Mouse (Mus musculus): Measurements from ENCODE around the gene Sel1l3. TPM values are rescaled to one million over a fixed set of nuclear protein-coding genes. Genes with fewer than 3 reads are reported as not detected.

The Sel1l3 gene
- polyA plus RNA-seq, 1 experiment from 2014 or later, result 2.7 TPM

DNA sequence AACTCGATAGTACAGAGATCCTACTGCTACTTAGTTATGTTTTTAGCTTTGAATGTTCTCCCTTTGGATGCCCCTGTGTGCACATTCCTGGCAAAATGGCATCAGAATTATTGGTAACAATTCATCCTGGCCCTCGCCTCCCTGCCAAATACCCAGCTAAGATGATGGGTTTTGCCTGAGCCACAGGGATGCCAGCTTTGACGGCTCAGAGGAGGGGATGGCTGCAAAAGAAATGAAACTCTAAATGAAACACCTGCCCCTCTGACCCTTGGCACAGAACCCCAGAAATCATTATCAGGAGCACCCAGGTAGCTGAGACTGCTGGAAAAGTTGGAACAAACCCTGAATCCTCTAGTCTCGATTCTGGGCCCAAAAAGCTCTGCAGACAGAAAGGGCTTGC, 54.1 kb downstream of the Sel1l3 start:
- Histone ChIP-seq H3K9ac (ENCODE audit: low read depth, low read length) (no peak overlapping the region), H3K4me3 (ENCODE audit: low read depth, low read length) (no peak overlapping the region), H3K27me3 (ENCODE audit: control insufficient read depth, insufficient read depth, low read length) (no peaks in the 10 kb centered on the region), H3K9me3 (ENCODE audit: control insufficient read depth, low read length) (no peaks in the 10 kb centered on the region), H3K4me1 (replicated peaks; ENCODE audit: control insufficient read depth, insufficient read depth, low read length) (no peaks in the 10 kb centered on the region), H3K4me2 (replicated peaks; ENCODE audit: low read depth, low read length) (no peak overlapping the region), H3K27ac (ENCODE audit: low read depth, low read length) (no peak overlapping the region), H3K36me3 (ENCODE audit: control insufficient read depth, insufficient read depth, low read length) (no peaks in the 10 kb centered on the region)
- DNase-seq (ENCODE audit: low spot score) (no peak), ATAC-seq (ENCODE audit: low FRiP score) (no peak)
- 89% methylated on average over 4 of the region's 4 CpGs for WGBS

DNA sequence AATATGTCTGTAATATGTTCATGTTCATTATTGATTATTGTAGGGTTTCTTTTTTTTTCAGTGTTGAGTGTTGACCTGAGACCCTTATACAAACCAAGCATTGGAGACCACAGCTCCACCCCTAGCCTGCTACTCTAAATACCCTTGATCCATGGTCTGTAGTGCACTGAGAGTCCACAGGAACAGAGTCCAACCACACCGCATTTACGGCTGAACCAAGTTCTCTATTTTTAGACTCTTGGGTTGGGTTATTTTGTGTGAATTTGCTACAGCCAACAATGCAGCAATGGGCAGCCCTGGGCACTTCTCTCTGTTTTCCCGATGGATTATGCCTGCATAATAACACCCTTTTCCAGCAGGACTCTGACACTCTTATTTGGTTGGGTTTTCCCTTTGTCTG, 54.6 kb downstream of the Sel1l3 start:
- Histone ChIP-seq H3K4me3 (ENCODE audit: low read depth, low read length) (no peak overlapping the region), H3K4me1 (replicated peaks; ENCODE audit: control insufficient read depth, insufficient read depth, low read length) (no peaks in the 10 kb centered on the region), H3K36me3 (ENCODE audit: control insufficient read depth, insufficient read depth, low read length) (no peaks in the 10 kb centered on the region), H3K27me3 (ENCODE audit: control insufficient read depth, insufficient read depth, low read length) (no peaks in the 10 kb centered on the region), H3K27ac (ENCODE audit: low read depth, low read length) (no peak overlapping the region), H3K4me2 (replicated peaks; ENCODE audit: low read depth, low read length) (no peak overlapping the region), H3K9ac (ENCODE audit: low read depth, low read length) (no peak overlapping the region), H3K9me3 (ENCODE audit: control insufficient read depth, low read length) (no peaks in the 10 kb centered on the region)
- ATAC-seq (ENCODE audit: low FRiP score) (no peak), DNase-seq (ENCODE audit: low spot score) (no peak)
- WGBS, result 92% methylated on average over 3 of the region's 3 CpGs

DNA sequence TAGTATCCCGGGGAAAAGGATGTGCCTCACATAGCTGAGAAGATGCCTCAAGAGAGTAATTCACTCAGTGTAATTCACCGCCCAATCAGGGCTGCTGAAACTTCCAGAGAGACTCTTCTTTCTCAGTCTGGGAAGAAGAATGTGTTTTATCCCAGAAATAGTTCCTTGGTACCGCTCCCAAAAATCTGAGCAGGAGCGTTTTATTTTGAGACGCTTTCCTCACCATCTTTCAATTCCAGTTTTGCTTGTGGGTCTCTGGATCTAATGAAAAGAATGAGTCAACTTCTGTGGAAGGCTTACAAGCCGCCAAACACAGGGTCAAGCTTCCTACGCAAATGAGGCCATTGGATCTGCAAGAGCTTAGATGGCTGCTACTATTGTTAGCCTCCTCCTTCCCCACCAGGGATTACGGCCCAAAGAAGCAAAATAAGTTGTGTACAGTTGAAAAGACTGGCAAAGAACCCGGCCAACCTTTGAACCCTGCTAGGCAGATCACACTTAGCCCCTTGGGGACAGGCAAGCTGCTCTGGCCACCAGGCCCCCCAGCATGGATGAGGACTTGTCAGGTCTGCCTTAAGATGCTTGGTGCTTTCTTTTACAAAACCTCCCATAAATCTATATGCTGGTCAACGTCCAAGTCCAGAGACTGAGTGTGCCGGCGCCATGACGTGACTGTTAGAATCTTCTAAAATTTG, 57.6 kb downstream of the Sel1l3 start:
- Histone ChIP-seq H3K27ac (ENCODE audit: low read depth, low read length) (no peak overlapping the region), H3K4me3 (ENCODE audit: low read depth, low read length) (no peak overlapping the region), H3K4me1 (replicated peaks; ENCODE audit: control insufficient read depth, insufficient read depth, low read length) (no peaks in the 10 kb centered on the region), H3K4me2 (replicated peaks; ENCODE audit: low read depth, low read length) (no peak overlapping the region), H3K36me3 (ENCODE audit: control insufficient read depth, insufficient read depth, low read length) (no peaks in the 10 kb centered on the region), H3K27me3 (ENCODE audit: control insufficient read depth, insufficient read depth, low read length) (no peaks in the 10 kb centered on the region), H3K9me3 (ENCODE audit: control insufficient read depth, low read length) (no peaks in the 10 kb centered on the region), H3K9ac (ENCODE audit: low read depth, low read length) (no peak overlapping the region)
- ATAC-seq (ENCODE audit: low FRiP score) (no peak), DNase-seq (ENCODE audit: low spot score) (no peak)
- WGBS, result 80% methylated on average over 13 of the region's 13 CpGs

DNA sequence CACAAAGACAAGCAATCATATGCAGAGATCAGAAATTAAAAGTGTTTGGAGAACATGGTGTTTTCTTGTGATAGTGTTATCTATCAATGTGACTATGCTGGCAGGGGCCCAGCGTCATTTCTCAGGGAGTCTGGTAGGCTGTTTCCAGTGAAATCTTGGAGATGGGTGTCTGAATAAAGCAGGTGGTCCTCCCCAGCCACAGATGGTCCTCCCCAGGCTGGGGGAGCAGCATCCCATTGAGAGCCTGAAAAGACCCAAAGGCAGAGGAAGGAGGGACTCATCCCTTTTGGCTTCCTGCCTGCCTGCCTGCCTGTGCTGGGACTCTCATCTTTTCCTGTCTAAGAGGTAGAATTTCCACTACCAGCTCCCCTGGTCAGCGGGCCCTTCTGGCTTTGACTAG, 59.2 kb downstream of the Sel1l3 start:
- Histone ChIP-seq H3K36me3 (ENCODE audit: control insufficient read depth, insufficient read depth, low read length) (no peaks in the 10 kb centered on the region), H3K27me3 (ENCODE audit: control insufficient read depth, insufficient read depth, low read length) (no peaks in the 10 kb centered on the region), H3K9me3 (ENCODE audit: control insufficient read depth, low read length) (no peaks in the 10 kb centered on the region), H3K4me1 (replicated peaks; ENCODE audit: control insufficient read depth, insufficient read depth, low read length) (no peaks in the 10 kb centered on the region), H3K27ac (ENCODE audit: low read depth, low read length) (no peak overlapping the region), H3K4me3 (ENCODE audit: low read depth, low read length) (no peak overlapping the region), H3K4me2 (replicated peaks; ENCODE audit: low read depth, low read length) (no peak overlapping the region), H3K9ac (ENCODE audit: low read depth, low read length) (no peak overlapping the region)
- 90% methylated on average over 2 of the region's 2 CpGs for WGBS
- DNase-seq (ENCODE audit: low spot score) (no peak), ATAC-seq (ENCODE audit: low FRiP score) (no peak)

DNA sequence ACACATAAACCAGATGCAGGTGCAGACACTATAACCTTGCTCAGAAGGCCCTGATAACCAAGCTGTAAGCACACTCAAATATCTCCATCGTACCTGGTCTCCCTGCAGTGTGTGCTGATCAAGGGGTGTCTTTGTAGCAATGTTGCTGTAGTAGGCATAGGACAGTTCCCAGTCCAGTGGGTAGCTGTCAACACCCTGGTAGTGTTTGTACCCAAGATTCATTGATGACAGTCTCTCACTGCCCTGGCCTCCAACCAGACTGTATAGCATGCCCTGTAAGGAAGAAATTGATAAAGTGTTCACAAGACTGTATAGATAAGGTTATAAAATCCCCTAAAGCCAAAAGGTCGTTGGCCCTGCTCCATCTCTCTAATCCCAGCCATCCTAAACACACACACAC, 59.6 kb downstream of the Sel1l3 start:
- ATAC-seq (ENCODE audit: low FRiP score) (no peak), DNase-seq (ENCODE audit: low spot score) (no peak)
- WGBS, result 93% methylated on average over 2 of the region's 2 CpGs
- no peak overlapping the region for H3K9ac ChIP-seq (ENCODE audit: low read depth, low read length)
- no peak overlapping the region for H3K4me2 ChIP-seq (replicated peaks; ENCODE audit: low read depth, low read length)
- no peaks in the 10 kb centered on the region for H3K4me1 ChIP-seq (replicated peaks; ENCODE audit: control insufficient read depth, insufficient read depth, low read length)
- H3K27me3 ChIP-seq (ENCODE audit: control insufficient read depth, insufficient read depth, low read length), result no peaks in the 10 kb centered on the region
- H3K36me3 ChIP-seq (ENCODE audit: control insufficient read depth, insufficient read depth, low read length), result no peaks in the 10 kb centered on the region
- no peak overlapping the region for H3K4me3 ChIP-seq (ENCODE audit: low read depth, low read length)
- no peaks in the 10 kb centered on the region for H3K9me3 ChIP-seq (ENCODE audit: control insufficient read depth, low read length)
- H3K27ac ChIP-seq (ENCODE audit: low read depth, low read length), result no peak overlapping the region

DNA sequence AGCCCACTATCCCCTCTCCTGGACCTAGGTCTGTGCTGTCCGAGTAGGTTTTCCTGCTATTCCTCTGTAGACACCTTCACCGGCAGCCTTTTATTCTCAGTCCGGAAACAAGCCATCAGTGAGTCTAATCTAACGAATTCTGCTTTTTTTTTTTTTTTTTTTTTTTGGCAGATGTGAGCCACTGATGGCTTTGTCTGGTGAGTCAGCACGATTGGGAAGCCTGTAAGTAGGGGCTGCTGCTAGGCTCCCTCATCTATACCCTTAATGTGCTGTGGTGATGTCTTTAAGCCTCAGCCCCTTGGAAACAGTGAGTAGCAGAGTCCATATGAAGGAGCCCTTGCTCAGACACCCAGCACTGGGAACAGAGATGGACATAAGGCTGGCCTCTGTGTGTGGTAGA, 60.6 kb downstream of the Sel1l3 start:
- Histone ChIP-seq H3K4me1 (replicated peaks; ENCODE audit: control insufficient read depth, insufficient read depth, low read length) (no peaks in the 10 kb centered on the region), H3K4me3 (ENCODE audit: low read depth, low read length) (no peak overlapping the region), H3K36me3 (ENCODE audit: control insufficient read depth, insufficient read depth, low read length) (no peaks in the 10 kb centered on the region), H3K27me3 (ENCODE audit: control insufficient read depth, insufficient read depth, low read length) (no peaks in the 10 kb centered on the region), H3K9me3 (ENCODE audit: control insufficient read depth, low read length) (no peaks in the 10 kb centered on the region), H3K27ac (ENCODE audit: low read depth, low read length) (no peak overlapping the region), H3K4me2 (replicated peaks; ENCODE audit: low read depth, low read length) (no peak overlapping the region), H3K9ac (ENCODE audit: low read depth, low read length) (no peak overlapping the region)
- ATAC-seq (ENCODE audit: low FRiP score) (no peak), DNase-seq (ENCODE audit: low spot score) (no peak)
- 79% methylated on average over 5 of the region's 5 CpGs for WGBS

DNA sequence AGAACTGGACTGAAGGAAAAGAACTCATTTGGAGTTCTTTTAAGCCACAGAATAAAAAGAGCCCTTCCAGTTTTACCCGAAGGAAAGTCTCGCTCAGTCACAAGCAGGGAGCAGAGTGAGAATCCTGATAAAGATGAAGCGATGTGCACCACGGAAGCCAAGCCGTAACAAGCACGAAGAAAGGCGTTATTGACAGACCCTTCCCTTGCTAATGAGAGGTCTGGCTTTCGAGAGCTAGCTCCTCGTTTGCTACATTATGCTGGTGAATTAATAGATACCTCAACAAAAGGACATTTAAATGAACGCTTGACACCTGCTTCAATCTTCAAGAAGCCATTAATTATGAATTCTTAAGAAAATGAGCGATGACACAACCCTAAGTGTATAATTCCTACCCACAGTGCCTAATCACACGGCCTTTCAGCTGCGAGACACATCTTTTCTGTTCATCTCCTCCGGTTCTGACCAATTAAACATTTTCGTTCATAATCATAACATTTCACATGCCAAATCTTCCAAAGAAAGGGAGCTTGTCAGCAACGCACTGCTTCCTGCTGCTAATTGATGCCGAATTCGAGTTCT, 62.3 kb downstream of the Sel1l3 start:
- no peaks in the 10 kb centered on the region for H3K9me3 ChIP-seq (ENCODE audit: control insufficient read depth, low read length)
- no peak overlapping the region for H3K4me2 ChIP-seq (replicated peaks; ENCODE audit: low read depth, low read length)
- WGBS, result 77% methylated on average over 18 of the region's 18 CpGs
- ATAC-seq (ENCODE audit: low FRiP score) (no peak), DNase-seq (ENCODE audit: low spot score) (no peak)
- H3K36me3 ChIP-seq (ENCODE audit: control insufficient read depth, insufficient read depth, low read length), result no peaks in the 10 kb centered on the region
- no peaks in the 10 kb centered on the region for H3K4me1 ChIP-seq (replicated peaks; ENCODE audit: control insufficient read depth, insufficient read depth, low read length)
- H3K27me3 ChIP-seq (ENCODE audit: control insufficient read depth, insufficient read depth, low read length), result no peaks in the 10 kb centered on the region
- H3K9ac ChIP-seq (ENCODE audit: low read depth, low read length), result no peak overlapping the region
- H3K4me3 ChIP-seq (ENCODE audit: low read depth, low read length), result no peak overlapping the region
- H3K27ac ChIP-seq (ENCODE audit: low read depth, low read length), result no peak overlapping the region

DNA sequence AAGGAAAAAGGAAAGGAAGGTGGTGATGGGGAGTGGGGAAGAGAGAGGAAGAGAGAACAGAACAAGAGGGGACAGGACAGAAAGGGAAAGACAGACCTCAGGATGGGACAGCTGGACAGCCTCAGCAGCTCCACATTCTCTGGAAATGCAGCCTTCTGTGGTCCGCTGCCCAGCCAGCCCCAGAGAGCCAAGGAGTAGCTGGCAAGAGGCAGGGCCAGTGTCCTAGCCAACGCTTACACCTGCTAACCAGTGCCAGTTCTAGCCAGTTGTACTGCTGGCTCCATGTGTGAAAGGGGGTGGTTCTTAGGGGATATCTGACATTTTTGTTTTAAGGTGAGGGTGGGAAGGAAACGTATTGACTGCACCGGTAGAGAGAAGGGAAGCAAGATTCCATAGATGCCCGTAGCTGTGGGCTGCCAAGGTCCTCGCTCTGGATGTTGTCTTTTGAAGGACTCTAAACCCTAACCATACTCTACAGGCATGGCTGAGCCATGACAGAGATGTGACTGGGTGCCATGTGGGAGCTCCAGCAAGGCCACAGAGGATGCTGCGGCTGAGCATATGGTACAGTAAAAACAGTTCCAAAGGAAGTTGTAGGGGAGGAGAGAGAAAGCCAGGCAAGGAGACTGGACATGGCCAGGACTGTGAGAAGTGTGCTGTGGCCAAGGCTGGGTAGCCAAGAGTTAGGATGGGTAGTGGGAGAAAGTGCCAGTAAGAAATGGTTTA, 64.6 kb downstream of the Sel1l3 start:
- H3K4me2 ChIP-seq (replicated peaks; ENCODE audit: low read depth, low read length), result no peak overlapping the region
- no peak overlapping the region for H3K9ac ChIP-seq (ENCODE audit: low read depth, low read length)
- no peaks in the 10 kb centered on the region for H3K9me3 ChIP-seq (ENCODE audit: control insufficient read depth, low read length)
- no peaks in the 10 kb centered on the region for H3K36me3 ChIP-seq (ENCODE audit: control insufficient read depth, insufficient read depth, low read length)
- H3K4me3 ChIP-seq (ENCODE audit: low read depth, low read length), result no peak overlapping the region
- WGBS, result 90% methylated on average over 7 of the region's 7 CpGs
- H3K4me1 ChIP-seq (replicated peaks; ENCODE audit: control insufficient read depth, insufficient read depth, low read length), result no peaks in the 10 kb centered on the region
- no peaks in the 10 kb centered on the region for H3K27me3 ChIP-seq (ENCODE audit: control insufficient read depth, insufficient read depth, low read length)
- no peak for DNase-seq (ENCODE audit: low spot score)
- ATAC-seq (ENCODE audit: low FRiP score), result no peak
- H3K27ac ChIP-seq (ENCODE audit: low read depth, low read length), result no peak overlapping the region
